Comparison of ENCODE assay signal across 19 mouse cellular contexts in the genomic region with DNA sequence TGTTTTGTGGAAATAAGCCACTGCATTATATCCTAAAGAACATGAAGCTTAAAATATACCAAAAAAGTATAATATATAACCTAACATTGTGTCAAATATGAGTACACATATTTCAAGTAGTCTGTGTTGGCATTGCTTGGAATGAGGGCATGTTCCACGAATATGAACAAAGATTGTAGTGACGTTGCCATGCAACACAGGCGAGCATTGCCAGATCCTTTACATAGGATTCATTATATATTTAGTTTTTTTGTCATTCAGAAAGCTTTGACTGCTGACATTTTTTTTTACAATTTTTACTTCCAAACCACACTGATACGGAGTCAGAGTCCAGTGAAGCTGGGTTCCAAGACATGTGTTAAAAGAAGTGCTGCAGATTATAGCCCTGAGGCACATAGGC.
"Had no signal": no experiment of that assay in that cellular context is flagged by ENCODE, and none has a peak within 500 bp of the region (broad histone marks: within the 10 kb centered on the region; RNA-seq: fewer than 3 reads in every experiment).

No protein-coding gene starts in this region.

- H3K27me3 ChIP-seq: liver, embryonic 15.5 days; lung, embryonic 15.5 days; megakaryocyte, embryonic 14.5 days; midbrain, embryonic 13.5 days; midbrain, embryonic 15.5 days; neural tube, embryonic 12.5 days; stomach, embryonic 15.5 days had no signal

- H3K9ac ChIP-seq: liver, embryonic 15.5 days; liver, postnatal 0 days; lung, embryonic 15.5 days; midbrain, embryonic 13.5 days; midbrain, embryonic 15.5 days; neural tube, embryonic 12.5 days; stomach, embryonic 15.5 days had no signal

- H3K27ac ChIP-seq: liver, embryonic 15.5 days; lung, embryonic 15.5 days; macrophage; midbrain, embryonic 13.5 days; midbrain, embryonic 15.5 days; neural tube, embryonic 12.5 days; stomach, embryonic 15.5 days; stomach, postnatal 0 days had no signal

- H3K9me3 ChIP-seq: liver, embryonic 15.5 days; lung, embryonic 15.5 days; megakaryocyte, embryonic 14.5 days; midbrain, embryonic 13.5 days; midbrain, embryonic 15.5 days; neural tube, embryonic 12.5 days; stomach, embryonic 15.5 days had no signal

- DNase-seq: liver, postnatal 0 days; lung, adult 2 months; lung, postnatal 14 days; lung, postnatal 36 days; right cerebral cortex, postnatal 14 days; thymus, adult 2 months; thymus, postnatal 25 days; thymus, postnatal 4 days had no signal

- H3K4me3 ChIP-seq: liver, embryonic 15.5 days; lung, embryonic 15.5 days; megakaryocyte, embryonic 14.5 days; midbrain, embryonic 13.5 days; midbrain, embryonic 15.5 days; neural tube, embryonic 12.5 days; stomach, embryonic 15.5 days had no signal

- ATAC-seq: liver, postnatal 0 days; lung, postnatal 0 days; midbrain, embryonic 13.5 days; midbrain, embryonic 15.5 days had no signal

- H3K4me1 ChIP-seq: liver, embryonic 15.5 days; lung, embryonic 15.5 days; megakaryocyte, embryonic 14.5 days; midbrain, embryonic 13.5 days; midbrain, embryonic 15.5 days; neural tube, embryonic 12.5 days; stomach, embryonic 15.5 days had no signal

- H3K36me3 ChIP-seq: liver, embryonic 15.5 days; lung, embryonic 15.5 days; midbrain, embryonic 13.5 days; midbrain, embryonic 15.5 days; neural tube, embryonic 12.5 days; stomach, embryonic 15.5 days had no signal

- H3K4me2 ChIP-seq: liver, embryonic 15.5 days; lung, embryonic 15.5 days; midbrain, embryonic 11.5 days; midbrain, embryonic 13.5 days; midbrain, embryonic 15.5 days; neural tube, embryonic 12.5 days; stomach, embryonic 15.5 days had no signal
